Mouse (Mus musculus) ES-Bruce4 (cell line): Measurements from ENCODE around the gene Paf1. TPM values are rescaled to one million over a fixed set of nuclear protein-coding genes. Genes with fewer than 3 reads are reported as not detected.
A peak's percentile ranks its signal among the peaks of the same experiment; 100 is the strongest.

Source experiments
- H3K27ac ChIP-seq: 2 replicates; pipeline ENCODE4 v1.5.1; 2012; ENCODE audit warnings: low read length, inconsistent platforms; ENCODE audit not compliant: insufficient read depth
- H3K27me3 ChIP-seq: 2 replicates; pipeline ENCODE4 v1.6.1; 2012; ENCODE audit warnings: mild to moderate bottlenecking, low read length, inconsistent platforms; ENCODE audit not compliant: control insufficient read depth, poor library complexity, insufficient read depth, severe bottlenecking
- H3K36me3 ChIP-seq: 2 replicates; pipeline ENCODE4 v1.6.1; 2012; ENCODE audit warnings: inconsistent platforms, mild to moderate bottlenecking, low read length, moderate library complexity; ENCODE audit not compliant: control insufficient read depth, poor library complexity, insufficient read depth, severe bottlenecking
- H3K4me1 ChIP-seq: one replicate; pipeline ENCODE4 v1.8.1; 2011; ENCODE audit warnings: low read length; ENCODE audit not compliant: control insufficient read depth, insufficient read depth
- H3K4me3 ChIP-seq: 2 replicates; pipeline ENCODE4 v1.5.1; 2011; ENCODE audit warnings: low read depth, mild to moderate bottlenecking, low read length
- H3K9ac ChIP-seq: 2 replicates; pipeline ENCODE4 v1.6.1; 2012; ENCODE audit warnings: low read depth, mild to moderate bottlenecking, inconsistent platforms; ENCODE audit not compliant: poor library complexity, severe bottlenecking
- H3K9me3 ChIP-seq: replicated peaks from 2 replicates; pipeline ENCODE4 v1.6.1; 2012; ENCODE audit warnings: mild to moderate bottlenecking, low read length, inconsistent platforms; ENCODE audit not compliant: control insufficient read depth, poor library complexity, insufficient read depth, severe bottlenecking
- CTCF ChIP-seq: IDR thresholded peaks from one replicate; pipeline ENCODE4 v1.8.1; 2011; ENCODE audit warnings: low read depth, low read length
- EP300 ChIP-seq: IDR thresholded peaks from 2 replicates; pipeline ENCODE4 v1.6.1; 2011; ENCODE audit warnings: low read depth, low read length; ENCODE audit not compliant: insufficient read depth
- POLR2A ChIP-seq: IDR thresholded peaks from one replicate; pipeline ENCODE4 v1.8.1; 2011; ENCODE audit warnings: low read length; ENCODE audit not compliant: insufficient read depth
- polyA plus RNA-seq: library from polyadenylated mRNA; stranded (reverse); fragments of >200 nt; gene quantifications from 2 replicates; pipeline ENCODE4 v1.2.4, GENCODE M21; 2011; ENCODE audit warnings: low read depth; ENCODE audit not compliant: missing spikeins, insufficient read depth, insufficient read length

Gene Paf1
- polyA plus RNA-seq, 1 experiment = 88.7 TPM

DNA sequence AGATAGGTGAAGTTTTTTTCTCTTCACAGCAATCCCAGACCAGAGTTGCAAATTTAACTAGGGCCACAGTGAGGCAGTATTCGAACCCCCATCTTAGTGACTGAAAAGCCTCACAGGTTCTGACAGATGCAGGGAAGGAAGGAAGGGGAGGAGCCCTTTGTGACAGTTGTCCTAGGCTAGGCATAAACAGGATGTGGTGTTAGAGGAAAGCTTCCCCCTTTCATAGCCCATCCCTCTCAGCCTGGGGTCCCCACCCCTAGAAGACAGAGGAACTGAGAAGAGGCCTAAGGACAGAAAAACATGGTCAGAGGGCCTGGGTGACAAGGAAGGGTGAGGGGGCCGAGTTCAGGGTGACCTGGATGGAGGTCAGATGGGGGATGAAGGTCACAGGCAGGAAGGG, 48.0 kb downstream of the Paf1 start:
- H3K27me3 ChIP-seq = no peaks in the 10 kb centered on the region
- no peaks in the 10 kb centered on the region for H3K9me3 ChIP-seq
- no peak overlapping the region for H3K4me3 ChIP-seq
- no peak overlapping the region for H3K9ac ChIP-seq
- H3K36me3 ChIP-seq = no peaks in the 10 kb centered on the region
- H3K27ac ChIP-seq = no peak overlapping the region
- TF ChIP-seq EP300 = peak; percentile 62; the same call in 1 of the 2 replicates
- TF ChIP-seq POLR2A = no peak
- peaks cover 5% of the 10 kb centered on the region for H3K4me1 ChIP-seq

DNA sequence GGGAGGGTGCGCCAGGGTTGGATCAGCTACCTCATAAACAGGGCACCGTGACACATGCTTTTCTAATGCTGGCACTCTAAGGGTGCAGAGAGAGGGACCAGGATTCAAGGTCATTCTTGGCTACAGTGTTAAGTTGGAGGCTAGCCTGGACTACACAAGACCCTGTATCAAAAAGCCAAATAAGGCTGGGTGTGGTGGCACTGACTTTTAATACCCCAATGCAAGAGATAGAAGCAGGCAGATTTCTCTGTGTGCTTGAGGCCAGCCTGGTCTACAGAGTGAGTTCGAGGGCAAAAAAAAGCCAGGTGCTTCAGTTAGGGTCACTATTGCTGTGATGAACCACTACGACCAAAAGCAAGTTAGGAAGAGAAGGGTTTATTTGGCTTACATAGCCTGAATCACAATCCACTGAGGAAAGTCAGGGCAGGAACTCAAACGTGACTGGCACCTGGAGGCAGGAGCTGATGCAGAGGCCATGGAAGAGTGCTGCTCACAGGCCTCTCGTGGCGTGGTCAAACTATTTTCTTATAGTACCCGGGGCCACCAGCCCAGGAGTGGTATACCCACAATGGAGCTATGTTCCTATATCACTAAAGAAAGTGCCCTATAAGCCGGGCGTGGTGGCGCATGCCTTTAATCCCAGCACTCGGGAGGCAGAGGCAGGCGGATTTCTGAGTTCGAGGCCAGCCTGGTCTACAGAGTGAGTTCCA, 49.2 kb downstream of the Paf1 start:
- H3K9me3 ChIP-seq = no peaks in the 10 kb centered on the region
- no peaks in the 10 kb centered on the region for H3K27me3 ChIP-seq
- no peak overlapping the region for H3K27ac ChIP-seq
- no peak overlapping the region for H3K4me3 ChIP-seq
- no peaks in the 10 kb centered on the region for H3K36me3 ChIP-seq
- H3K9ac ChIP-seq = no peak overlapping the region
- TF ChIP-seq POLR2A (no peak), CTCF (no peak), EP300 (no peak)
- H3K4me1 ChIP-seq = peaks cover 5% of the 10 kb centered on the region

DNA sequence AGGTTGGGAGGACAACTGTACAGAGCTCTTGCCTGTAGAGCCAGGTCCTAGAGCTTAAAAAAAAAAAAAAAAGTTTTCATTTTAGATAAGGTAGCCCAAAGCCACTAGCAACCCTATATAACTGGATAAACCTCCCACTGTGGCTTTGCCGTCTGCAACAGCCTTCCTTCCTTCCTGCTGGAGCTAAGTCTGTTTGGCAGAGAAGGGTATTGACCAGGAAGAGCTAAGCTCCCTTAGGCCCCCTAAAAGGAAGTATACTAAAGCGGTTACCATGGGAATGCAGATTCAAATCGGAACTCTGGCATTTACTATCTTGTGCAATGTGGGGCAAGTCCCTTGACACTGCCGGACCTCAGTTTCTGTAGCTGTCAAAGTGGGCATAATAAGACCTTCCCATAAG, 49.9 kb downstream of the Paf1 start:
- Histone ChIP-seq H3K4me3 (no peak overlapping the region), H3K27ac (no peak overlapping the region), H3K4me1 (peaks cover 5% of the 10 kb centered on the region), H3K27me3 (no peaks in the 10 kb centered on the region), H3K9ac (no peak overlapping the region), H3K9me3 (no peaks in the 10 kb centered on the region), H3K36me3 (no peaks in the 10 kb centered on the region)
- TF ChIP-seq CTCF = no peak

DNA sequence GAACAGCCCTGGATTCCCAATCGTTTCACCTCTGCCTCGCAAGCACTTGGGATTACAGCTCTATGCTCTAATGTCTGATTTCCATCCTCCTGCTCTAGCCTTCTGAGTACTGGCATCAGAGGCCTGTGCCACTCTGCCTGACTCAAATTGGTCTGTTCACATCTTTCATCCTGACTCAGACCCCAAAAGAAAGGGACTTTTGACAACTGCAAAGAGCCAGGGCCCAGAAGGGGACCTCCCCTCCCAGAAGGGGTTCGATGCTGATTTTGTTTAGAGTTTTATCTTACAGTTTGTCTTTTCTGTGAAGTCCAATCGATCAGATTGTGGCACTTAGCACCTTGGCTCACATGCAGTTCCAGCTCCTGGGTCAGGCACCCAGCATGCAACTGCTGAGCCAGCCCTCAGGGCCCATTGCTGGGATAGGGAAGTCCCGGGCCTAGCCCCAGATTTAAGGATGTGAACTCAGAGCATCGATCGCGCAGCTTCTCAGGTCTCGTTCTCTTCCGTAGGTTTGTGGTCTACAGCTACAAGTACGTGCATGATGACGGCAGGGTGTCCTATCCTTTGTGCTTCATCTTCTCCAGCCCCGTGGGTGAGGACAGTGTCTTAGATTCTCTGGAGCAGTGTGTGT, 51.7 kb downstream of the Paf1 start:
- Histone ChIP-seq H3K9me3 (no peaks in the 10 kb centered on the region), H3K4me1 (peaks cover 5% of the 10 kb centered on the region), H3K9ac (no peak overlapping the region), H3K27ac (no peak overlapping the region), H3K36me3 (no peaks in the 10 kb centered on the region), H3K4me3 (no peak overlapping the region), H3K27me3 (no peaks in the 10 kb centered on the region)
- TF ChIP-seq CTCF = no peak
- no peak for TF ChIP-seq POLR2A
- no peak for TF ChIP-seq EP300

GRCm38 (mm10) chr7:28446446-28446845, 53.7 kb downstream of the Paf1 start:
- Histone ChIP-seq H3K9ac (no peak overlapping the region), H3K4me3 (no peak overlapping the region), H3K4me1 (no peaks in the 10 kb centered on the region), H3K36me3 (no peaks in the 10 kb centered on the region), H3K27ac (peak overlapping the region; percentile 67), H3K27me3 (no peaks in the 10 kb centered on the region), H3K9me3 (no peaks in the 10 kb centered on the region)
- no peak for TF ChIP-seq EP300
- peak; percentile 86 for TF ChIP-seq CTCF
- no peak for TF ChIP-seq POLR2A

DNA sequence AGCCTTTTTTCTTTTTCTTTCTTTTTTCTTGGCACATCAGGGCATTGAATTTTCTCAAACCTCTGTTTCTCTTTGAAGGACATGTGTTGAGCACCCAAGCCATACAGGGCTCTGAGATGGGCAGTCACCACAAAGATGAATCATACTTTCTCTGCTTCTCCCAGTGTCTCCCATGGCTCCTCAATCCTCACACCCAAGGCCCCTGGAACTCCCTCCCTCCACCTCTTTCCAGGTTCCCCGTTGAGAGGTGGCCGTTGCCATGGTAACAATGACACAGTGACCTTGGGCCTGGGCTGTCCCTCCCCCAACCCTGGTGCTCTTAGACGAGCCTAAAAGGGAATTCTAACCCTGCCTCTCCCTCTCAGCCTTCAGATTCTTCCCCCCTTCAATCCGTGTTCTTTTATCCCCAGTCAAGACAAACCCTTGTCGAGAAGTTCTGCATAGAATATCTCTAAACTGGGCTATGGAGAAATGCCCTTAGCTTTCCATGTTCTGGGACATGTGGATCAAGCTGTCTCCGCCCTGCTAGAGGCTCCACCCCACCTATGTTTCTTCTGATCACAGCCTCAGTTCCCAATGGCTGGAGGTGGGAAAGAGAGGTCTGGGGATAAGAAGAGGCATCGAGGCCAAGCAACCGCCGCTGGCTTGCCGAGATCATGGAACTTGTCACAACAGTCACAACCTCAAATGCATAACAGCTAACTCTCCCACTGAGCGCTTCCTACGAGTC, 54.5 kb downstream of the Paf1 start:
- Histone ChIP-seq H3K36me3 (no peaks in the 10 kb centered on the region), H3K27ac (peak overlapping the region; percentile 80), H3K9ac (peak overlapping the region; percentile 54), H3K4me1 (no peaks in the 10 kb centered on the region), H3K27me3 (no peaks in the 10 kb centered on the region), H3K4me3 (peak overlapping the region; percentile 54), H3K9me3 (no peaks in the 10 kb centered on the region)
- TF ChIP-seq POLR2A = no peak
- TF ChIP-seq EP300 = peak; percentile 79
- TF ChIP-seq CTCF = no peak
